8 mouse cellular contexts compared by ENCODE assay signal in the genomic region with DNA sequence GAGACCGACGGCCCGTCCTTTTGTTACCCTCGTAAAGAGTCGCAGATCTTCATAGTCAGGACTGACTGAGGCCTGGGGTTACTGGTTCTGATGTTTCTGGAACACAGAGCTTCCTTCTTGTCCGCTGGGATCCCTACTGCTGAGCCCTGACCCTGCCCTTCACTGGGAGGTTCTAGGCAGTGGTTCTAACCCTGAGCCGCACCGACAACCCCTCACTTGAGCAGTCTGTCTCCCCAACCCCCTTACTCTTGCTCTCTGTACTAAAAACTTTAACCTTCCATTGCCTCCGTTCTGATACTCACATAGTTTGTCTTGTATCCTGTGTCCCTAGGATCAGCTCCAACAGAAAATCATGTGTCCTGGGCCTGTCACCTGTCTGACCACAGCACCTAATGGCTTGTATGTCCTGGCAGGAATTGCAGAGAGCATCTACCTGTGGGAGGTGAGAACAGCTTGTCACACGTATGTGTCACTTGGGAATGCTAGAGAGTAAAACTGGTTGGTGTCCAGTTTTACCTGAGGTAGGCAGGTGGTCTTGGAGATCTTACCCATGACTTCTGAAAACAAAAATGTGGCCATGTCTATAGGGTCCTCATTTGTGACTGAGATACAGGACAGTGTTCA. TPM values are rescaled to one million over a fixed set of nuclear protein-coding genes. Genes with fewer than 3 reads are reported as not detected.
DNase-seq lines count a peak whose midpoint lies in the region; ATAC-seq and TF ChIP-seq lines count a peak whose summit lies in the region.

No protein-coding gene starts in this region.

- peak overlapping the region; percentile 89 for H3K9ac ChIP-seq in heart, embryonic 11.5 days (ENCODE audit: low read depth, low read length)
- peak overlapping the region; percentile 75 for H3K9ac ChIP-seq in ES-Bruce4 (ENCODE audit: low read depth, poor library complexity, severe bottlenecking)
- H3K9ac ChIP-seq in forebrain, postnatal 0 days = peak overlapping the region; percentile 84
- peak overlapping the region; percentile 83 for H3K9ac ChIP-seq in liver, postnatal 0 days (replicated peaks)

- 14% methylated on average over 10 of the region's 10 CpGs for WGBS in heart, embryonic 11.5 days (ENCODE audit: insufficient replicate concordance)
- 17% methylated on average over 10 of the region's 10 CpGs for WGBS in forebrain, postnatal 0 days
- 7% methylated on average over 10 of the region's 10 CpGs for WGBS in liver, postnatal 0 days (ENCODE audit: insufficient replicate concordance)

- peak overlapping the region; percentile 97 for H3K4me3 ChIP-seq in heart, embryonic 11.5 days (ENCODE audit: low read depth, low read length)
- peak overlapping the region; percentile 84 for H3K4me3 ChIP-seq in ES-Bruce4 (ENCODE audit: low read depth, low read length)
- H3K4me3 ChIP-seq in forebrain, postnatal 0 days (ENCODE audit: low read depth, low read length) = peak overlapping the region; percentile 79
- peak overlapping the region; percentile 98 for H3K4me3 ChIP-seq in liver, postnatal 0 days (ENCODE audit: low read depth, low read length)

- intact Hi-C loops in gastrocnemius, postnatal 36 days (cut with DNase I) = no loop called here

- peak overlapping the region; percentile 93 for H3K4me2 ChIP-seq in heart, embryonic 11.5 days
- H3K4me2 ChIP-seq in forebrain, postnatal 0 days (ENCODE audit: low read depth) = peak overlapping the region; percentile 86
- H3K4me2 ChIP-seq in liver, postnatal 0 days (ENCODE audit: low read depth, low read length) = peak overlapping the region; percentile 99

- TF ChIP-seq CTCF in ES-Bruce4 (IDR thresholded peaks at IDR 0.05; ENCODE audit: low read depth, low read length) = no peak
- TF ChIP-seq CTCF in forebrain, postnatal 0 days (IDR thresholded peaks at IDR 0.05; ENCODE audit: low read depth) = no peak
- no peak for TF ChIP-seq CTCF in liver, postnatal 0 days (IDR thresholded peaks at IDR 0.05; ENCODE audit: low read depth)

- ATAC-seq in heart, embryonic 11.5 days (replicated peaks; ENCODE audit: insufficient number of reproducible peaks, low FRiP score, low TSS enrichment) = no peak
- ATAC-seq in forebrain, postnatal 0 days = no peak
- no peak for ATAC-seq in liver, postnatal 0 days

- no peaks in the 10 kb centered on the region for H3K27me3 ChIP-seq in heart, embryonic 11.5 days (ENCODE audit: control insufficient read depth, insufficient read depth, low read length)
- no peaks in the 10 kb centered on the region for H3K27me3 ChIP-seq in ES-Bruce4 (ENCODE audit: control insufficient read depth, insufficient read depth, low read length, poor library complexity, severe bottlenecking)
- no peaks in the 10 kb centered on the region for H3K27me3 ChIP-seq in forebrain, postnatal 0 days (ENCODE audit: insufficient read depth, low read length)
- no peaks in the 10 kb centered on the region for H3K27me3 ChIP-seq in liver, postnatal 0 days (ENCODE audit: insufficient read depth, low read length)

- no peak overlapping the region for H3K27ac ChIP-seq in heart, embryonic 11.5 days (ENCODE audit: low read depth, low read length)
- no peak overlapping the region for H3K27ac ChIP-seq in ES-Bruce4 (ENCODE audit: insufficient read depth, low read length)
- H3K27ac ChIP-seq in forebrain, postnatal 0 days (ENCODE audit: low read depth, low read length) = no peak overlapping the region
- H3K27ac ChIP-seq in liver, postnatal 0 days (ENCODE audit: low read depth) = peak overlapping the region; percentile 52; the same call in 1 of the 2 replicates

- H3K9me3 ChIP-seq in heart, embryonic 11.5 days (replicated peaks; ENCODE audit: control insufficient read depth, low read length) = no peaks in the 10 kb centered on the region
- no peaks in the 10 kb centered on the region for H3K9me3 ChIP-seq in ES-Bruce4 (replicated peaks; ENCODE audit: control insufficient read depth, insufficient read depth, low read length, poor library complexity, severe bottlenecking)
- H3K9me3 ChIP-seq in forebrain, postnatal 0 days (ENCODE audit: low read length) = no peaks in the 10 kb centered on the region
- no peaks in the 10 kb centered on the region for H3K9me3 ChIP-seq in liver, postnatal 0 days (ENCODE audit: low read length)

- DNase-seq in heart, postnatal 4 days = no peak
- DNase-seq in forebrain, postnatal 0 days = no peak
- no peak for DNase-seq in liver, postnatal 0 days
- no peak for DNase-seq in urinary bladder, postnatal 14 days (ENCODE audit: low spot score)
- DNase-seq in gastrocnemius, postnatal 36 days = no peak
- DNase-seq in kidney, postnatal 14 days = no peak

- H3K4me1 ChIP-seq in heart, embryonic 11.5 days (ENCODE audit: control insufficient read depth, insufficient read depth, low read length) = peaks cover 9% of the 10 kb centered on the region
- H3K4me1 ChIP-seq in ES-Bruce4 (ENCODE audit: control insufficient read depth, insufficient read depth, low read length) = peaks cover 9% of the 10 kb centered on the region
- H3K4me1 ChIP-seq in forebrain, postnatal 0 days (ENCODE audit: insufficient read depth) = no peaks in the 10 kb centered on the region
- peaks cover 15% of the 10 kb centered on the region for H3K4me1 ChIP-seq in liver, postnatal 0 days (ENCODE audit: insufficient read depth)

- no peak for TF ChIP-seq EP300 in ES-Bruce4 (IDR thresholded peaks at IDR 0.05; ENCODE audit: insufficient read depth, low read depth, low read length)
- no peak for TF ChIP-seq EP300 in liver, postnatal 0 days (IDR thresholded peaks at IDR 0.05; ENCODE audit: low read depth)

- peaks cover 6% of the 10 kb centered on the region for H3K36me3 ChIP-seq in heart, embryonic 11.5 days (ENCODE audit: control insufficient read depth, insufficient read depth, low read length)
- peaks cover 28% of the 10 kb centered on the region for H3K36me3 ChIP-seq in ES-Bruce4 (ENCODE audit: control insufficient read depth, insufficient read depth, low read length, poor library complexity, severe bottlenecking)
- peaks cover 39% of the 10 kb centered on the region for H3K36me3 ChIP-seq in forebrain, postnatal 0 days (ENCODE audit: insufficient read depth)
- peaks cover 24% of the 10 kb centered on the region for H3K36me3 ChIP-seq in liver, postnatal 0 days (replicated peaks; ENCODE audit: insufficient read depth, low read length)

- no peak for TF ChIP-seq POLR2A in ES-Bruce4 (IDR thresholded peaks at IDR 0.05; ENCODE audit: insufficient read depth, low read length)

RNA-seq across cellular contexts. Expression of gene Wdr18, which starts 0.8 kb away (rescaled TPM):
- polyA plus RNA-seq in heart, embryonic 11.5 days (2014; fragmentation: Nextera tagmentation; extraction: Ambion mirVana) = 89.8 and 97.6 TPM in 2 replicates
- 10 to 100 TPM; 25.5 to 28.5 TPM for total RNA-seq in heart, postnatal 4 days (2021)
- 47.6 and 55.3 TPM in 2 replicates for polyA plus RNA-seq in ES-Bruce4 (2011; ENCODE audit: insufficient read depth, insufficient read length, low read depth, missing spikeins)
- 58.2 and 84.6 TPM in 2 replicates for total RNA-seq in forebrain, postnatal 0 days (2014; rRNA removed)
- polyA plus RNA-seq in forebrain, postnatal 0 days (2015; fragmentation: Nextera tagmentation; extraction: Ambion mirVana) = 91.9 and 107 TPM in 2 replicates
- 40.7 and 41.2 TPM in 2 replicates for polyA plus RNA-seq in liver, postnatal 0 days (2015; fragmentation: Nextera tagmentation; extraction: Ambion mirVana)
- total RNA-seq in gastrocnemius, postnatal 36 days (2021) = 10 to 100 TPM; 17.5 to 23.9 TPM

RNA-seq across cellular contexts. Expression of gene Grin3b, which starts 9.7 kb away (rescaled TPM):
- polyA plus RNA-seq in heart, embryonic 11.5 days (2014; fragmentation: Nextera tagmentation; extraction: Ambion mirVana) = 0.19 and 0.20 TPM in 2 replicates
- total RNA-seq in heart, postnatal 4 days (2021) = under 1 TPM in 1 of 2 experiments, not detected in 1; 0.21 TPM
- polyA plus RNA-seq in ES-Bruce4 (2011; ENCODE audit: insufficient read depth, insufficient read length, low read depth, missing spikeins) = not detected in 2 replicates
- total RNA-seq in forebrain, postnatal 0 days (2014; rRNA removed) = 0.14 and 0.15 TPM in 2 replicates
- 0.09 and 0.18 TPM in 2 replicates for polyA plus RNA-seq in forebrain, postnatal 0 days (2015; fragmentation: Nextera tagmentation; extraction: Ambion mirVana)
- 0.05 TPM in 1 of 2 replicates, not detected in the other for polyA plus RNA-seq in liver, postnatal 0 days (2015; fragmentation: Nextera tagmentation; extraction: Ambion mirVana)
- total RNA-seq in gastrocnemius, postnatal 36 days (2021) = under 1 TPM; 0.07 to 0.15 TPM

RNA-seq across cellular contexts. Expression of gene Tmem259, which starts 23.3 kb away (rescaled TPM):
- 12.8 and 15.6 TPM in 2 replicates for polyA plus RNA-seq in heart, embryonic 11.5 days (2014; fragmentation: Nextera tagmentation; extraction: Ambion mirVana)
- total RNA-seq in heart, postnatal 4 days (2021) = 100 to 1,000 TPM; 117 to 120 TPM
- 54.6 and 61.1 TPM in 2 replicates for polyA plus RNA-seq in ES-Bruce4 (2011; ENCODE audit: insufficient read depth, insufficient read length, low read depth, missing spikeins)
- total RNA-seq in forebrain, postnatal 0 days (2014; rRNA removed) = 109 and 129 TPM in 2 replicates
- polyA plus RNA-seq in forebrain, postnatal 0 days (2015; fragmentation: Nextera tagmentation; extraction: Ambion mirVana) = 25.6 and 26.5 TPM in 2 replicates
- 13.2 and 14.5 TPM in 2 replicates for polyA plus RNA-seq in liver, postnatal 0 days (2015; fragmentation: Nextera tagmentation; extraction: Ambion mirVana)
- total RNA-seq in gastrocnemius, postnatal 36 days (2021) = 10 to 100 TPM; 71.5 to 72.4 TPM

RNA-seq across cellular contexts. Expression of gene Cnn2, which starts 27.6 kb away (rescaled TPM):
- 405 and 420 TPM in 2 replicates for polyA plus RNA-seq in heart, embryonic 11.5 days (2014; fragmentation: Nextera tagmentation; extraction: Ambion mirVana)
- 100 to 1,000 TPM; 109 to 113 TPM for total RNA-seq in heart, postnatal 4 days (2021)
- 156 and 164 TPM in 2 replicates for polyA plus RNA-seq in ES-Bruce4 (2011; ENCODE audit: insufficient read depth, insufficient read length, low read depth, missing spikeins)
- total RNA-seq in forebrain, postnatal 0 days (2014; rRNA removed) = 19.5 and 28.2 TPM in 2 replicates
- polyA plus RNA-seq in forebrain, postnatal 0 days (2015; fragmentation: Nextera tagmentation; extraction: Ambion mirVana) = 15.7 and 17.0 TPM in 2 replicates
- polyA plus RNA-seq in liver, postnatal 0 days (2015; fragmentation: Nextera tagmentation; extraction: Ambion mirVana) = 40.7 and 42.8 TPM in 2 replicates
- total RNA-seq in gastrocnemius, postnatal 36 days (2021) = 1 to 10 TPM; 5.2 to 6.0 TPM

RNA-seq across cellular contexts. Expression of gene Arid3a, which starts 33.9 kb away (rescaled TPM):
- polyA plus RNA-seq in heart, embryonic 11.5 days (2014; fragmentation: Nextera tagmentation; extraction: Ambion mirVana) = 4.3 and 12.7 TPM in 2 replicates
- total RNA-seq in heart, postnatal 4 days (2021) = 1 to 10 TPM; 4.2 to 4.3 TPM
- polyA plus RNA-seq in ES-Bruce4 (2011; ENCODE audit: insufficient read depth, insufficient read length, low read depth, missing spikeins) = 31.1 and 36.5 TPM in 2 replicates
- 7.1 and 7.9 TPM in 2 replicates for total RNA-seq in forebrain, postnatal 0 days (2014; rRNA removed)
- 1.0 and 2.1 TPM in 2 replicates for polyA plus RNA-seq in forebrain, postnatal 0 days (2015; fragmentation: Nextera tagmentation; extraction: Ambion mirVana)
- polyA plus RNA-seq in liver, postnatal 0 days (2015; fragmentation: Nextera tagmentation; extraction: Ambion mirVana) = 4.5 and 5.5 TPM in 2 replicates
- 1 to 10 TPM; 1.3 to 1.8 TPM for total RNA-seq in gastrocnemius, postnatal 36 days (2021)
